Mouse (Mus musculus) embryo, embryonic 11 days (tissue): ENCODE data around the gene Bbip1.

Experiments used
- DNase-seq: peaks from one replicate; pipeline ENCODE4 v3.0.0-alpha.2; 2015

The Bbip1 gene

DNA sequence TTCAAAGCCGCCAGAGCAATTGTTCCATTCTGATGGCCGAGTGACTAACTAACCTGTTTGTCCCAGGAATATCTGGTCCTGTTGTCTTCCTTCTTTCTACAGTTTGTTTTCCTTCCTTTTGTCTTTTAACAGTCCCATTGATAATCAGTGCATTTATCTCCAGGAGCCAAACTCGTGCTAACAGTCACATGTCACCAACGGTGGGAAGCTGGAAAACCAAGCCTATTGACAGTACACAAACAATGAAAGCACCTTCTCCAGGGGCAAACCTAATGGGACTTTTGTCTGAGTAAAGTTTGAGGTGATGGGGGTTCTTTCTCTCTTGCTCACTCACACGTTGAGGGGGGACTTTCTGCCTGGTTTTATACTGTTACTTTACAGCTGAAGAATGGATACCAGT, 54.2 kb downstream of the Bbip1 start:
- no peak for DNase-seq

DNA sequence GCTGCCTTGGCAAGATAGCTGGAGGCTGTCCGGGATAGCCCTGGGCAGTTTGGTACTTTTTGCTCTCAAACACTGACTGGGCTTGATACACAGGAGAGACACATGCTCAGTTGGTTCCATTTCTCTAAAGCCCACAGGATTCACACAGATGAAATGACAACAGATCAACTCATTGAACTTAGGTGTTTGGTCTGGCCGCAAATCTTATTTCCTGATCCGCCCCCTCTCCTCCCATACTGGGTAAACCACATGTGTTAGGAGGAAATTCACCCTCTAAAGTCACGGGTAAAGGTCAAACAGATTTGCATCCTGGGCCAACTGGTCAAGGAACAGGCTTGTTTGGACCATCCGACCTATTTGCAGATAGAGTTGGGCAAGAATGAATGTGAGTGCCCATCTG, 54.9 kb downstream of the Bbip1 start:
- no peak for DNase-seq

DNA sequence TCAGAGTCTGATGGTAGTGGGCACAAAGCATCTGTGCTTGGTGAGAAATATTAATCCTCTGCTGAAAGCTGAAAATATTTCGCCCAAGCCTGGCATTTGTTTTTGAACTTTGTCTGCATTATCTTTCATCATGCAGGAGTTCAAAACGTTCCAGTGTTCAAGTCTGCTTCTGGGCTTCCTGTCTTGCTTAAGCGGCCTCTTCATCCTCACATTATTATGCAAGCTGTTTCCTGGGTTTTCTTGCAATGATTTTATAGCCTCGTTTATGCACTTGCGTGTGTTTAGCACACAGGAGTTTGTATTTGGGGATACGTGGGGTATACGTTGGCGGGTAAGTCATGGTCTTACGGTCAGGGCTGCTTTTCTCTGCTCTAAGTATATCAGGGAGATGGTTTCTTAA, 56.1 kb downstream of the Bbip1 start:
- DNase-seq: no peak

DNA sequence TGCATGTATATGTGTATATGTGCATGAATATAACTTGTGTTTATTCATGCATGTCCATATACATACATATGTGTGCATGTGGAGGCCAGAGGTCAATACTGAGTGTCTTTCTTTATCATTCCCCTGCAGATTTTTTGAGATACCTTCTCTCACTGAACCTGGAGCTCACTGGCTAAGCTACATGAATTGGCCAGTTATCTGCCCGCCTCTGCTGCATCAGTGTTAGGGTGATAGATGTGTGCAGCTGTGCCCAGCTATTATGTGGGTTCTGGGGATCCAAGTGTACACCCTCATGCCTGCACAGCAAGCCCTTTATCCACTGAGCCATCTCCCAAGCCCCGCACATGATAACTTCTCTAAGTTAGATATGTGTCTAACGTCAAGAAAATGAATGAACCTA, 56.6 kb downstream of the Bbip1 start:
- DNase-seq: no peak

DNA sequence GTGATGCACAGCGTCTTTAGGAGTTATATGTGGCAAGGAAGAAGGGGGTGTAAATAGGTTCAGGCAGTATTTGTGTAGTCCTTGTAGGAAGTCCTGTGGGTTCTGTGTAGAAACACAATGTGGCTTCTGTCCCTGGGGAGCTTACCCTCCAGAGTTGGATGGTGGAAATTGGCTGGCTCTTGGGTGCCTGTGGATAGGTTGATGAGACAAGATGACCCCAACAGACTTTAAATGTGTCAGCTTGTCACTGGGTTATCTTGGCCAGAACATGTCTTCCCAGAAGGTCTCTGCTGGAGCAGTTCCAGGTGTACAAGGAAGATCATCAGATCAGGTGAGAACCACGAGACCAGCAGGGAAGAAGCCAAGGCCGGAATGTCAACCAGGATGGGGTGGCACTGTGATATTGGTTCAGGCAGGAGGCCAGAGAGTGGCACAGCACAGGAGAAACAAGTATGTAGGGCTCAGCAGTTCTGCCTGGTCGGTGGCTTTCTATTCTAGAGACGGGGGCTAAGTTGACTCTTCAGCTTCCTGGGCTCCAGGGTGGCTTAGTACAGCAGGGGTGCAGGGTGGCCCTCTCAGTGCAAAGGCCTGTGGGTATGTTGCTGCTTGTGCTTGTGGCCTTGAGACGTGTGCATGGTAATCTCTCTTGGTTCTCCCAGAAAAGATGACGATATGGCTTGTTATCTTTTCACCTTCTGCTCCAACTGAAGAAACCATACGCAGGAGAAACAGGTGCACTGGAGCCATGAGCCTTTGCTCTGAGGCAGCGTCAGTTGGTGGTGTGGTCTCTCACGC, 57.7 kb downstream of the Bbip1 start:
- no peak for DNase-seq

DNA sequence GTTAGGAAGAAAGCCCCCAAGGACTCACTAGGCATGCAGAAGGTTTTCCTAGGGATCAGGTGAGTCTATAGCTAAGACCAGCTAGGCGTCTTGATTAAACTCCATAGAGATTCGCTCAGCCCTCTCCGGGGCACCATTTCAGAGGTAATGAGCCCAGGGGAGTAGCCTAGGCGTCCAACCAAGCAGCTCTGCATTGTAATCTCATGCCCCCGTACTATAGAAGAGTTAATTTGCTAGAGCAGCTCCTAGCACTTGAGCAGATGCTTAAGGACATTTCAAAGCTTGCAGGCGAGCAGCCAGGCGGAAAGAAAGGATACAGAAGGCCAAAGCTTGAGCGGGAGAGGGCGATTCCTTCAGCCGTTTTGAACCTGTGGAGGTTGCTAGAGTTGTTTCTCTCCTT, 59.0 kb downstream of the Bbip1 start:
- no peak for DNase-seq

DNA sequence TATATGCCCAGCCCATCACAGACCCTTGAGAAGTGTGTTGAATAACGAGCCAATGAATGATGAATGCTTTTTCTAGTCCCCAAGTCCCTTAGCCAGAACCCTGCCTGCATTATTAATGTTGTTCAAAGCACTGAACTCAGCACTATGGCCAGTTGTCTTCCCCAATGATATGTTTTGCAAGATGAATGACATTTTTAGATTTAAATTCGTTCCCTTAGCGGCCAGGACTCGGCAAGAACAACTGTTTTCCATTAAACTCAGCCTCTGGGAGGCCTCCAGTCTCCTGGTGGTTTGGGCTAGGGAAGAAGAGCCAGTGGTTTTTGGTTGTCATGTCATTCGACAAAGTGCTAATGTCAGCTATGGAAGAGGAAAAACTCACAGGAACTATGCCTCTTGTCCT, 62.6 kb downstream of the Bbip1 start:
- DNase-seq: no peak

DNA sequence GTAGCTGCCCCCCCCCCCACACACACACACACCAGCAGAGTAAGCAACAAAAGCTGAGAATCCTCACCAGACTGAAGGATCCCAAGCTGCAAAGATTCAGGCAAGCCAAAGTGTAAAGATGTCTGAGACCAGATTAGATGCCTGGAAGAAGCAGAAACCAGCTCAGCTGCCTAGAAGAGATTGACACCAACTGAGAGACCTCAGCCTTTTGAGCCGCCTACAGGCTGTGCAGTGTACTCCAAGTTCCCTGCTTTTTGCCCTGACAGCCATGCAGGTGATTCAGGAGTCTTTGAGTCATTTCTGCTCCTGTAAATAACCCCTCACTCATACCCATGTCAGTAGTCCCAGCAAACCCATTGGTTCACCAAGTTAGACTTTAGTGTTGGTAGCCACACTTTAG, 64.0 kb downstream of the Bbip1 start:
- no peak for DNase-seq
